Mouse (Mus musculus): ENCODE data around the gene Epb41.

Epb41 gene

DNA sequence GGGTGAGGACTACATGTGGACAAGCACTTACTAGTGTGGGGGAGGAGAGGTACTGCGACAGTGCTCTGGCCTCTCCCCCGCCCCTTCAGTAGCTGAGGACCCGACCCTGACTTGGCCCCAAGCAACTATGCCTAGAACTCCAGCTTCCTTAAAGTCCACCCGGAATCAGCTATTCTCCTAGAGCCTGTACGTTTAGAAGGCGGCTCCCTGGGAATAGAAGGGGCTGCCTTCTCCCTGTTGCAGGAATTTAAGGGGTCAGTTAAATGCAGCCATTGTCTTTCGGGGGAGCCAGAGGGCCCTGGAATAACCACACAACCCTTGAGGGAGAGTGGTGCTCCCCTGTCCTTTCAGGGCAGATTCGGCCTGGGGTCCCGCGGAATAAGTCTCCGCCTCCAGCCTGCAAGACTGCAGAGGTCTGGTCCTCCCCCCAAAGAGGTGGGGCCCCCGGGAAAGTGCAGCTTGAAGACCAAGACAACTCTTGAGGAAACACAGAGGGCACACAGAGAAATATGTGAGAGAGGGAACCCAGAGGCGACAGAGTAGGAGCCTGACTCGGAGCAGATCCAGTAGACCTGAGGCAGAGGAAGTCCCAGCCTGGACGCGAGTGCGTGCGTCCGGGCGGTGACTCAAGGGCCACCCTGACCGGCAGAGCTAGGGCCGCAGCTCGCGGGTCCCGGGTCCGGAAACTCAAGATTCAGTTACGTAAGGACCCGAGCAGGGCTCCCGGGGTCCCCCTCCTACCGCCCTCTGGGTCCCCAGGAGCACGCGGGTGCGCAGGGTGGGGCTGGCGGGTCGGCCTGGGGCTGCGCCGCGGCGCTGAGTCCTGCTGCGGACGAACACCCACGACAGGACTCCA lies 816 bp downstream of the Epb41 start, which contains the start of gene Gm10300:
Gm10300 (plus strand) TSS at position 621 of the 856 bp plus-strand sequence.
- no peak for DNase-seq (ENCODE audit: low spot score)

GRCm38 (mm10) chr4:132072946-132073345 lies 2.2 kb downstream of the Epb41 start:
- no peak for DNase-seq (ENCODE audit: low spot score)

DNA sequence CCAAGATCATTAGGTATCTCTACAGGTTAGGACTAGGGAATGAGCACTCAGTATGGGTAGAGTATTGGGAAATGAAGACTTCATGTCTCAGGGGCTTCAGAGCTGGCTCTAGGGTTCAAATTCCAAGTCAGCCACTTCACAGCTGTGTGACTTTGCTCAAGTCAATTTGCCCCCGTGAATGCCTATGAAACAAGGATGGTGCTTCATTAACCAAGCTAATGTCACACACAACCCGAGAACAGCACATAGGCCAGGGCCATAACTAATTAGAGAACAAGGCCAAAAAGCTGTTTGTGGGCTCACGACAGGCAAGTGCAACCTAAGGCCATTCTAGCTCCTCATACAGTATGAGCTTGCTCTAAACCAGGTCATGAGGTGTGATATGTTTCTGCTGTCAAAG lies 3.0 kb downstream of the Epb41 start:
- DNase-seq (ENCODE audit: low spot score): no peak

DNA sequence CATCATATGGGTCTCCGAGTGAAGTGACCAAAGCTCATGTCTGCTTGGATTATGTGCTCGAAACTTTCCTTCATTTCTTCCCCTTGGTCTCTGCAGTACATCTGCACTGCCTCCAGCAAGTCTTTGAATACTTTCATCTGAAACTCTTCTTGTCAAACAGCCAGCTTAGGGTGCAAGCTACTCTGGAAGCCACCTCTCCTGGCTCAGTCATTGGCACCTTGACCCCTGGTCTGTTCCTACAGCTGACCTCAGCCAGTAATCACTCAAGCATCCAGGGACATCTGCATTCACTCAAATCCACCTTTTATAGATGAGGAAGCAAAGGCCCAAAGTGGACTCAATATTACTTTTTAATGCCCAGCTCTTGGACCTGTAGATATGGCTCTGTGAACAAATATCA lies 3.4 kb downstream of the Epb41 start:
- no peak for DNase-seq (ENCODE audit: low spot score)

DNA sequence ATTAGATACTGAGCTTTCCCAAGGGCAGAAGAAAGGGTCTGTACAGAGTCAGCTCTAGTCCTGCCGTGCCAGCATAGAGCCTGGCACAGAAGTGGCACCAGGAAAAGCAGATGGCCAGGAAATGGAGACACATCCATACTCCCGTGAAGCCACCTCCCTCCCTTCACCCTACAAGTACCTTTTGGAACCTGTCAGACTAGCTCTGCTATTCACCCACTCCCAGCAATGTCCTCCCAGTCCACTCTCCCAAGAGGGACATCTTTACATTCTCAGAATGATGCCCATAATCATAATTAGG lies 7.2 kb downstream of the Epb41 start:
- DNase-seq (ENCODE audit: low spot score): no peak

GRCm38 (mm10) chr4:132067112-132067937 lies 7.8 kb downstream of the Epb41 start:
- no peak for DNase-seq (ENCODE audit: low spot score)

DNA sequence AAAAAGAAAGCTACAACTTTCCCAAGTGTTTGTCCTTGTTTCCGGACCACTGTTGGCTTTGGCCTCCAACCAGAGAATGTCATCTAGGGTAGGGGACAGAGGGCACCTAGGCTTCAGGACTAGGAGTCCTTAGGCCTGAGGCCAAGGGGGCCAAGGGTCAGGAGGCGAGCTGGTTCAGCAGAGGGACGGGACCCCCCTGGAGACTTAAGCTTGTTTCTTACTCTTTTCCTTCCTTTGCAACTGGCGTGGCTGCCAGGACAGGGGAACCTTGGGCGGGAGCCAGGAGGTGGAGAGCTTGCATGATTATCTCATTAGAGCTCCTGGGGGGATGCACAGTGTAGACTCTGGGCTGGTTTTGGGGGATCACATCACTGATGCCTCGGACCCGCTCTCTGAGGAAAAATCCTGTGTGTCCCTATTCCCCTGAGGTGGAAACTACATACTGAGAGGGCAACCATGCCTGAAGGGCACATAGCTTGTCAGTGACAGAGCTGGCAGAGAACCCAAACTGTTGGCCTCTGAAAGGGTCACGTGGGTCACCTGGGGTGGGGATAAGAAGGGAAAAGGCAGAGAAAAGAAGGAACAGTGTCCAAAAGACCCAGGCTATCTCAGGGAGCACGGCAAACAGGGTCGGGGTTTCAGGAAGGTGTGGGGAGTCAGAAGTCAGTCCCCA lies 8.9 kb downstream of the Epb41 start:
- no peak for DNase-seq (ENCODE audit: low spot score)

DNA sequence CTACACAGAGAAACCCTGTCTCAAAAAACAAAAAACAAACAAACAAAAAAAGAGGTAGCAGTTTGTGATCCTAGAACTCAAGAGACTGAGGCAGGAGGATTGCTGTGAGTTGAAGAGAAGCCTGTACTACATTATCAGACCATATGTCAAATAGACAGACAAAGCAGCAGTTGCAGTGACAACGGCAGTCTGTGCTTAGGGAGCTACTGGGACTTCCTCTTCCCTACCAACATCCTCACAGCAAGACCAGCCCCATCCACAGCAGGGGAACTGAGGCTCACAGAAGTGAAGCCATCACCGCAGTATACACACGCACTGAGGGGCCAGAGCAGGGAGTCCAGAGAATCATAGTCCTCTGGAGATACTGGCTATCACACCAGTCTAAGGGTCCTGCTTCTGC lies 9.5 kb downstream of the Epb41 start:
- DNase-seq (ENCODE audit: low spot score): no peak

- no peak for DNase-seq (ENCODE audit: low spot score)
Measured at GRCm38 (mm10) chr4:132064550-132064949, 10.6 kb downstream of the Epb41 start.

DNA sequence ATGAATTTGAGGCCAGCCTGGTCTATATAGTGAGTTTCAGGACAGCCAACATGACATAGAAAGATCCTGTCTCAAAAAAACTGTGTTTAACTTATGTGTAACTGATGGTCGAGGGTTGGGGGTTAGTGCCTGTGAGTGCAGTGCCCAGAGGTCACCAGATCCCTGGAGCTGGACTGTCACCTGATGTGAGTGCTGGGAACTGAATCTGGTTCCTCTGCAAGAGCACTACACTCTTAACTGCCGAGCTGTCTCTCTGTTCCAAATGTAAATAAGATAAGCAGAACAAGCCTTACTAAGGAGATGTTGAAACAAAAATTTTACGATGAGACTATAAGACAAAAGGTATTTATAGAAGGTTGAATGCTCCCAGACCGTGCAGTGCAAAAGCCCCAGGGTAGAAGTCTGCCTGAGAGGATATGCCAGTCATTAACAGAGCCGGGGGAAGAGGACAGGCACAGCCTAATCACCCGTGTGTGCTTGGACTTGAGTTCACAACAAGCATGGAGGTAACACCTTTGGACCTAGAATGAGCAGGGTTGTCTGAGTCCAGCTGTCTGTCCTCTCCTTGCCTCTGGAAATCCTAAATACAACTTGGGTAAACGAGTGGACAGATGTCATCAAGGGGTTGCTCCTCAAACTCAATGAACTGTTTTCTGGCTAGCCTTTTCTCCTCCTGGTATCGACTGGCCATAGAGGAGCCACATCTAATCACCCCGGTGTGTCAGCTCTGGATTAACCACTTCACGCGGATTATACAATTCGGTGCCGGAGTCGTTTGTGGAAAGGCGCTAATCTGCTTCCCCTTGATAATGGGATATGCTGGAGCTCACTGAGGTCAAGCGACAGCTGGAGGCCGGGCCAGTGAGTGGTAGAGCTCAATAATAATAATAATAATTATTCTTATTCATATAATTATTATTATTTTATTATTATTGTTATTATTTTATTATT lies 11.9 kb downstream of the Epb41 start:
- no peak for DNase-seq (ENCODE audit: low spot score)

DNA sequence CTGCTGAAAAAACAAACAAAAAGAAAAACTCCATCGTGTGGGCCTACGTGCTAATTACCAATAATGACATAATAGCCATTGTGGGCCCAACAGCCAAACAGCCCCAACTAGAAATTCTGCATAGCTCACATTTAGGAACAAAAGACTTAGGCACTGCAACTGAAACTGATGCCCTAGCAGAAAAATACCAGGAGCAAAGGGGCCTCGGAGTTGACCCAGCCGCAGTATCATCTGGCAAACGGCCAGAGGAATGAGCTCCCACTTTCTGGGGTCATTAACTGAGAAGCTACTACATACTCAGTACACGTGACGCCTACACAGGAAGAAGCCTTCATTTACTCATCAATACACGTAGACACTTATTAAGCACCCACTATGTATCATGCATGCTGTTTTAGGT lies 12.8 kb downstream of the Epb41 start:
- no peak for DNase-seq (ENCODE audit: low spot score)

- DNase-seq (ENCODE audit: low spot score): no peak
Measured at GRCm38 (mm10) chr4:132060040-132060832, 14.9 kb downstream of the Epb41 start.

GRCm38 (mm10) chr4:132059541-132059940 lies 15.6 kb downstream of the Epb41 start:
- DNase-seq (ENCODE audit: low spot score): no peak

- no peak for DNase-seq (ENCODE audit: low spot score)
Measured at GRCm38 (mm10) chr4:132057311-132057710, 17.8 kb downstream of the Epb41 start.

DNA sequence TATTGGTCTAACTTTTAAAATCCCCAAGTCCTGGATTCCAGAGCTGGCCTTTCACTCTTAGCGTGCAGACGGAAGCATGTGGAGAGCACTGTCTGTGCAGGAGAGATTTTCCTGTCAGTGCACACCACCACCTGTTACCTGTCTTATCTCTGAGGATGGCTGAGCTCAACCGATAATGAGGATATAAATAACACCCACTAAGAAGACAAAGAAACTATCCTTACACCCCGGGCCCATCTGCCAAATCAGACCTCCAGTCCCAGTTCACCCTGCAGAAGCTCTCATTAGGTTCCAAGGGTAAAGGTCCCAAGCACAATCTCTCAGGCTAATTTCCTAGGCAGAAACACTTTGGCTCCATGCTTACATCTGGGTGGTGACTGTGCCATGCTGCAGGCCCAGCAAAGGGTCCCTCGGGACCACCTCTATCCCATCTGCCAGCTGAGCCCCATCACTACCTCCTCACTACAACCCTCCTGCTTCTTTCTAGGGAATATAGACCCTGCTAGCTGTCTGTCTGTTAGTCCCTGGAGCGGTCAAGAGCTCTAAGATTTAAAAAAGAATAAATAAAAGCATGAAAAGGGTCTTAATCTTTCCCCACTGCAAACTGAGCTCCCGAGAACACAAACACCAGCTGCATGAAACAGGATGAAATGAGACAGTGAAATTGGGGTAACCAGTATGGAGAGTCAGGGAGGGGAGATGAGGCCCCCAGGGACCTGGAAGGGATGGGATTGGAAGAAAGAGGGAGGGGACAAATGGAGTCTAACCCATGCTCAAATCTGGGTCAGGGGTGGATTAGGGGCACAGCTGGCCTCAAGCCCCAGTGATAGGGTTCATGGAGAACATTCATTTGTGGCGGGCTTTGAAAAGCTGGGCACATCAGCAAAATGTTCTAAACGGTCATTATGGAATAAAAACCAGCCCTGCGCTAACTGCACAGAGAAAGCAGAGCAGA lies 23.5 kb downstream of the Epb41 start:
- DNase-seq (ENCODE audit: low spot score): no peak

GRCm38 (mm10) chr4:132049549-132050200 lies 25.4 kb downstream of the Epb41 start:
- DNase-seq (ENCODE audit: low spot score): no peak

GRCm38 (mm10) chr4:132048995-132049404 lies 26.1 kb downstream of the Epb41 start:
- peak; percentile 82 for DNase-seq (ENCODE audit: low spot score)

GRCm38 (mm10) chr4:132048011-132048991 lies 26.8 kb downstream of the Epb41 start:
- peak; percentile 21 for DNase-seq (ENCODE audit: low spot score)

All from layer of hippocampus, adult 11-12 months (tissue).